Mouse (Mus musculus): ENCODE results near the gene Anapc15. TPM values are rescaled to one million over a fixed set of nuclear protein-coding genes. Genes with fewer than 3 reads are reported as not detected.
A peak's percentile ranks its signal among the peaks of the same experiment; 100 is the strongest.

Anapc15 gene
- polyA plus RNA-seq, 1 experiment: 103 TPM

GRCm38 (mm10) chr7:101834903-101835302 lies 28.6 kb upstream of the Anapc15 start:
- WGBS: 92% methylated on average over 3 of the region's 3 CpGs
- no peak for DNase-seq
- Histone ChIP-seq H3K4me1 (replicated peaks; ENCODE audit: control insufficient read depth, insufficient read depth, low read length) (peaks cover 12% of the 10 kb centered on the region), H3K4me3 (ENCODE audit: control insufficient read depth, insufficient read depth, low read length) (no peak overlapping the region), H3K27me3 (ENCODE audit: control insufficient read depth, insufficient read depth, low read length) (peaks cover 15% of the 10 kb centered on the region), H3K36me3 (ENCODE audit: control insufficient read depth, insufficient read depth, low read length) (no peaks in the 10 kb centered on the region), H3K27ac (ENCODE audit: control insufficient read depth, insufficient read depth, low read length) (no peak overlapping the region)
- TF ChIP-seq CTCF (IDR thresholded peaks at IDR 0.05; ENCODE audit: borderline replicate concordance, control insufficient read depth, extremely low read depth, insufficient read depth, low read length, poor library complexity): no peak
- TF ChIP-seq POLR2A (IDR thresholded peaks at IDR 0.05; ENCODE audit: control insufficient read depth, extremely low read depth, insufficient read depth, low read length, poor library complexity): no peak

- H3K4me1 ChIP-seq (replicated peaks; ENCODE audit: control insufficient read depth, insufficient read depth, low read length): peaks cover 12% of the 10 kb centered on the region
- no peaks in the 10 kb centered on the region for H3K36me3 ChIP-seq (ENCODE audit: control insufficient read depth, insufficient read depth, low read length)
- H3K4me3 ChIP-seq (ENCODE audit: control insufficient read depth, insufficient read depth, low read length): no peak overlapping the region
- TF ChIP-seq CTCF (IDR thresholded peaks at IDR 0.05; ENCODE audit: borderline replicate concordance, control insufficient read depth, extremely low read depth, insufficient read depth, low read length, poor library complexity): no peak
- TF ChIP-seq POLR2A (IDR thresholded peaks at IDR 0.05; ENCODE audit: control insufficient read depth, extremely low read depth, insufficient read depth, low read length, poor library complexity): no peak
- DNase-seq: no peak
- H3K27me3 ChIP-seq (ENCODE audit: control insufficient read depth, insufficient read depth, low read length): peaks cover 15% of the 10 kb centered on the region
- WGBS: 68% methylated on average over 5 of the region's 5 CpGs
- no peak overlapping the region for H3K27ac ChIP-seq (ENCODE audit: control insufficient read depth, insufficient read depth, low read length)
Observed at GRCm38 (mm10) chr7:101835457-101836109, 27.9 kb upstream of the Anapc15 start.

- Histone ChIP-seq H3K4me3 (ENCODE audit: control insufficient read depth, insufficient read depth, low read length) (peak overlapping the region; percentile 60), H3K27ac (ENCODE audit: control insufficient read depth, insufficient read depth, low read length) (no peak overlapping the region), H3K36me3 (ENCODE audit: control insufficient read depth, insufficient read depth, low read length) (no peaks in the 10 kb centered on the region), H3K4me1 (replicated peaks; ENCODE audit: control insufficient read depth, insufficient read depth, low read length) (peaks cover 12% of the 10 kb centered on the region), H3K27me3 (ENCODE audit: control insufficient read depth, insufficient read depth, low read length) (peaks cover 15% of the 10 kb centered on the region)
- under 1% methylated on average over 63 of the region's 63 CpGs for WGBS
- peak; percentile 52 for DNase-seq
- TF ChIP-seq POLR2A (IDR thresholded peaks at IDR 0.05; ENCODE audit: control insufficient read depth, extremely low read depth, insufficient read depth, low read length, poor library complexity) (no peak), CTCF (IDR thresholded peaks at IDR 0.05; ENCODE audit: borderline replicate concordance, control insufficient read depth, extremely low read depth, insufficient read depth, low read length, poor library complexity) (0 out of 2 replicates have a peak, but pooled peaks have one; percentile 14)
Observed at GRCm38 (mm10) chr7:101836271-101837153, 27.0 kb upstream of the Anapc15 start.

- Histone ChIP-seq H3K4me1 (replicated peaks; ENCODE audit: control insufficient read depth, insufficient read depth, low read length) (peaks cover 12% of the 10 kb centered on the region), H3K27me3 (ENCODE audit: control insufficient read depth, insufficient read depth, low read length) (peaks cover 15% of the 10 kb centered on the region), H3K4me3 (ENCODE audit: control insufficient read depth, insufficient read depth, low read length) (peak overlapping the region; percentile 60), H3K36me3 (ENCODE audit: control insufficient read depth, insufficient read depth, low read length) (no peaks in the 10 kb centered on the region), H3K27ac (ENCODE audit: control insufficient read depth, insufficient read depth, low read length) (no peak overlapping the region)
- DNase-seq: peak; percentile 14
- WGBS: 4% methylated on average over 20 of the region's 20 CpGs
- TF ChIP-seq POLR2A (IDR thresholded peaks at IDR 0.05; ENCODE audit: control insufficient read depth, extremely low read depth, insufficient read depth, low read length, poor library complexity) (no peak), CTCF (IDR thresholded peaks at IDR 0.05; ENCODE audit: borderline replicate concordance, control insufficient read depth, extremely low read depth, insufficient read depth, low read length, poor library complexity) (no peak)
Observed at GRCm38 (mm10) chr7:101837154-101837605, 26.3 kb upstream of the Anapc15 start.

GRCm38 (mm10) chr7:101837606-101838471 lies 25.7 kb upstream of the Anapc15 start, which contains the start of gene Inppl1:
Gene Inppl1, minus strand, starts transcription at chr7:101838229.
- H3K36me3 ChIP-seq (ENCODE audit: control insufficient read depth, insufficient read depth, low read length): no peaks in the 10 kb centered on the region
- peak; percentile 20 for DNase-seq
- TF ChIP-seq POLR2A (IDR thresholded peaks at IDR 0.05; ENCODE audit: control insufficient read depth, extremely low read depth, insufficient read depth, low read length, poor library complexity) (no peak), CTCF (IDR thresholded peaks at IDR 0.05; ENCODE audit: borderline replicate concordance, control insufficient read depth, extremely low read depth, insufficient read depth, low read length, poor library complexity) (no peak)
- no peak within 1 kb of the TSS for H3K27ac ChIP-seq (ENCODE audit: control insufficient read depth, insufficient read depth, low read length)
- H3K4me3 ChIP-seq (ENCODE audit: control insufficient read depth, insufficient read depth, low read length): peak within 1 kb of the TSS; percentile 60
- H3K4me1 ChIP-seq (replicated peaks; ENCODE audit: control insufficient read depth, insufficient read depth, low read length): peaks cover 12% of the 10 kb centered on the region
- peaks cover 15% of the 10 kb centered on the region for H3K27me3 ChIP-seq (ENCODE audit: control insufficient read depth, insufficient read depth, low read length)
- WGBS: 8% methylated on average over 64 of the region's 64 CpGs

Data from thymus, adult 2 months (tissue).